Mouse (Mus musculus) midbrain, embryonic 12.5 days (tissue): ENCODE measurements around the gene Scaf8. TPM values are rescaled to one million over a fixed set of nuclear protein-coding genes. Genes with fewer than 3 reads are reported as not detected.
"Not testable (repeated sequence)": the region's sequence is repeated elsewhere in the genome, so short reads cannot be mapped to it uniquely, and the experiment has no call there.

Experiments
- ATAC-seq: fragments of 200-750 bp; cut with Nextera tagmentation; 2 replicates; pipeline ENCODE4 v1.8.0; 2017; ENCODE audit warnings: low read depth, moderate TSS enrichment, moderate library complexity; ENCODE audit not compliant: low FRiP score
- H3K27ac ChIP-seq: fragments of 300-500 bp; sonication (generic); replicated peaks from 2 replicates; pipeline ENCODE4 v1.5.1; 2016; ENCODE audit warnings: mild to moderate bottlenecking
- H3K27me3 ChIP-seq: fragments of 300-500 bp; sonication (generic); 2 replicates; pipeline ENCODE4 v1.6.1; 2016; ENCODE audit warnings: mild to moderate bottlenecking
- H3K36me3 ChIP-seq: fragments of 300-500 bp; sonication (generic); 2 replicates; pipeline ENCODE4 v1.6.1; 2016
- H3K4me1 ChIP-seq: fragments of 300-500 bp; sonication (generic); 2 replicates; pipeline ENCODE4 v1.6.1; 2016
- H3K4me2 ChIP-seq: fragments of 300-500 bp; sonication (generic); replicated peaks from 2 replicates; pipeline ENCODE4 v1.6.1; 2016; ENCODE audit warnings: mild to moderate bottlenecking, moderate library complexity
- H3K4me3 ChIP-seq: fragments of 300-500 bp; sonication (generic); 2 replicates; pipeline ENCODE4 v1.5.1; 2016; ENCODE audit warnings: mild to moderate bottlenecking
- H3K9ac ChIP-seq: fragments of 300-500 bp; sonication (generic); replicated peaks from 2 replicates; pipeline ENCODE4 v1.6.1; 2016; ENCODE audit warnings: mild to moderate bottlenecking, moderate library complexity
- H3K9me3 ChIP-seq: fragments of 300-500 bp; sonication (generic); 2 replicates; pipeline ENCODE4 v1.6.1; 2016; ENCODE audit warnings: mild to moderate bottlenecking
- whole genome bisulfite sequencing: fragments of 180-500 bp; shearing (Covaris S2); methylation state at CpG from one replicate; pipeline ENCODE4 v1.1.7; 2016; 5-methylcytosine and 5-hydroxymethylcytosine counted together
- polyA plus RNA-seq: library from polyadenylated mRNA; unstranded; fragments of >200 nt; fragmentation: Nextera tagmentation; extraction: Ambion mirVana; gene quantifications from 2 replicates; pipeline ENCODE4 v1.2.1, GENCODE M21; 2016

Scaf8 gene
- polyA plus RNA-seq, 1 experiment from 2014 or later = 28.0 TPM

GRCm38 (mm10) chr17:3128716-3129115 lies 13.9 kb downstream of the Scaf8 start:
- H3K9ac ChIP-seq = no peak overlapping the region
- no peak overlapping the region for H3K27ac ChIP-seq
- H3K36me3 ChIP-seq = peaks cover 9% of the 10 kb centered on the region
- ATAC-seq = no peak
- H3K4me2 ChIP-seq = no peak overlapping the region
- H3K4me3 ChIP-seq = no peak overlapping the region
- no peaks in the 10 kb centered on the region for H3K27me3 ChIP-seq
- no peaks in the 10 kb centered on the region for H3K4me1 ChIP-seq
- WGBS = 98% methylated on average over 1 of the region's 1 CpGs
- H3K9me3 ChIP-seq = no peaks in the 10 kb centered on the region

- no peak overlapping the region for H3K4me3 ChIP-seq
- WGBS = 93% methylated on average over 3 of the region's 3 CpGs
- ATAC-seq = no peak
- no peak overlapping the region for H3K4me2 ChIP-seq
- no peak overlapping the region for H3K9ac ChIP-seq
- peaks cover 9% of the 10 kb centered on the region for H3K36me3 ChIP-seq
- H3K27me3 ChIP-seq = no peaks in the 10 kb centered on the region
- no peaks in the 10 kb centered on the region for H3K4me1 ChIP-seq
- H3K9me3 ChIP-seq = no peaks in the 10 kb centered on the region
- no peak overlapping the region for H3K27ac ChIP-seq
Observed at GRCm38 (mm10) chr17:3129791-3130190, 15.0 kb downstream of the Scaf8 start.

- Histone ChIP-seq H3K36me3 (peaks cover 8% of the 10 kb centered on the region), H3K27ac (no peak overlapping the region), H3K4me2 (no peak overlapping the region), H3K27me3 (no peaks in the 10 kb centered on the region), H3K4me3 (no peak overlapping the region), H3K9ac (no peak overlapping the region), H3K9me3 (no peaks in the 10 kb centered on the region), H3K4me1 (peaks cover 4% of the 10 kb centered on the region; the same call in 1 of the 2 replicates)
- ATAC-seq = no peak
Observed at GRCm38 (mm10) chr17:3135346-3135745, 20.6 kb downstream of the Scaf8 start.

GRCm38 (mm10) chr17:3136127-3136526 lies 21.4 kb downstream of the Scaf8 start:
- Histone ChIP-seq H3K9ac (no peak overlapping the region), H3K27me3 (no peaks in the 10 kb centered on the region), H3K4me2 (no peak overlapping the region), H3K4me3 (no peak overlapping the region), H3K9me3 (no peaks in the 10 kb centered on the region), H3K36me3 (peaks cover 7% of the 10 kb centered on the region; the same call in 1 of the 2 replicates), H3K4me1 (peaks cover 4% of the 10 kb centered on the region; the same call in 1 of the 2 replicates), H3K27ac (no peak overlapping the region)
- ATAC-seq = no peak
- WGBS = 92% methylated on average over 7 of the region's 7 CpGs

GRCm38 (mm10) chr17:3138387-3138786 lies 23.6 kb downstream of the Scaf8 start:
- no peak overlapping the region for H3K27ac ChIP-seq
- 72% methylated on average over 3 of the region's 3 CpGs for WGBS
- H3K27me3 ChIP-seq = no peaks in the 10 kb centered on the region
- H3K9ac ChIP-seq = no peak overlapping the region
- ATAC-seq = no peak
- no peak overlapping the region for H3K4me3 ChIP-seq
- no peak overlapping the region for H3K4me2 ChIP-seq
- peaks cover 4% of the 10 kb centered on the region; the same call in 1 of the 2 replicates for H3K4me1 ChIP-seq
- no peaks in the 10 kb centered on the region for H3K9me3 ChIP-seq
- H3K36me3 ChIP-seq = 0 out of 2 replicates have a peak, but pooled peaks cover 3% of the 10 kb centered on the region

- Histone ChIP-seq H3K4me3 (no peak overlapping the region), H3K4me2 (no peak overlapping the region), H3K9ac (no peak overlapping the region), H3K4me1 (peaks cover 4% of the 10 kb centered on the region; the same call in 1 of the 2 replicates), H3K36me3 (0 out of 2 replicates have a peak, but pooled peaks cover 3% of the 10 kb centered on the region), H3K9me3 (no peaks in the 10 kb centered on the region), H3K27me3 (no peaks in the 10 kb centered on the region), H3K27ac (no peak overlapping the region)
- 82% methylated on average over 1 of the region's 1 CpGs for WGBS
- ATAC-seq = no peak
Observed at GRCm38 (mm10) chr17:3140100-3140499, 25.3 kb downstream of the Scaf8 start.

- Histone ChIP-seq H3K36me3 (peaks cover 14% of the 10 kb centered on the region; the same call in 1 of the 2 replicates), H3K27me3 (no peaks in the 10 kb centered on the region), H3K4me2 (no peak overlapping the region), H3K9ac (no peak overlapping the region), H3K4me3 (no peak overlapping the region), H3K27ac (no peak overlapping the region), H3K9me3 (no peaks in the 10 kb centered on the region), H3K4me1 (no peaks in the 10 kb centered on the region)
- ATAC-seq = no peak
- 95% methylated on average over 1 of the region's 1 CpGs for WGBS
Observed at GRCm38 (mm10) chr17:3148853-3149252, 34.1 kb downstream of the Scaf8 start.

- no peak for ATAC-seq
- WGBS = 94% methylated on average over 1 of the region's 1 CpGs
- H3K4me3 ChIP-seq = no peak overlapping the region
- no peak overlapping the region for H3K27ac ChIP-seq
- no peak overlapping the region for H3K4me2 ChIP-seq
- H3K4me1 ChIP-seq = no peaks in the 10 kb centered on the region
- H3K9me3 ChIP-seq = no peaks in the 10 kb centered on the region
- H3K9ac ChIP-seq = no peak overlapping the region
- H3K27me3 ChIP-seq = no peaks in the 10 kb centered on the region
- peaks cover 20% of the 10 kb centered on the region; the same call in 1 of the 2 replicates for H3K36me3 ChIP-seq
Observed at GRCm38 (mm10) chr17:3149541-3149940, 34.8 kb downstream of the Scaf8 start.

- not testable (repeated sequence) for H3K4me3 ChIP-seq, H3K4me2 ChIP-seq, H3K4me1 ChIP-seq, H3K9me3 ChIP-seq, H3K27ac ChIP-seq, H3K9ac ChIP-seq, H3K27me3 ChIP-seq, ATAC-seq
- peaks cover 16% of the 10 kb centered on the region for H3K36me3 ChIP-seq
- WGBS = 85% methylated on average over 1 of the region's 1 CpGs
Observed at GRCm38 (mm10) chr17:3150701-3151100, 35.9 kb downstream of the Scaf8 start.

- Histone ChIP-seq H3K36me3 (peaks cover 21% of the 10 kb centered on the region), H3K27me3 (no peaks in the 10 kb centered on the region), H3K9me3 (no peaks in the 10 kb centered on the region), H3K4me3 (no peak overlapping the region), H3K4me2 (no peak overlapping the region), H3K4me1 (no peaks in the 10 kb centered on the region), H3K9ac (no peak overlapping the region), H3K27ac (no peak overlapping the region)
- no peak for ATAC-seq
Observed at GRCm38 (mm10) chr17:3151181-3151580, 36.4 kb downstream of the Scaf8 start.

GRCm38 (mm10) chr17:3156176-3156575 lies 41.4 kb downstream of the Scaf8 start:
- H3K27ac ChIP-seq, H3K4me3 ChIP-seq, H3K9me3 ChIP-seq, H3K4me2 ChIP-seq, H3K4me1 ChIP-seq, ATAC-seq, H3K27me3 ChIP-seq, H3K9ac ChIP-seq: not testable (repeated sequence)
- peaks cover 29% of the 10 kb centered on the region for H3K36me3 ChIP-seq
- 91% methylated on average over 9 of the region's 9 CpGs for WGBS

- ATAC-seq = no peak
- Histone ChIP-seq H3K4me3 (no peak overlapping the region), H3K9me3 (no peaks in the 10 kb centered on the region), H3K36me3 (peaks cover 34% of the 10 kb centered on the region), H3K4me2 (no peak overlapping the region), H3K27me3 (no peaks in the 10 kb centered on the region), H3K4me1 (no peaks in the 10 kb centered on the region), H3K27ac (no peak overlapping the region), H3K9ac (no peak overlapping the region)
Observed at GRCm38 (mm10) chr17:3157016-3157415, 42.2 kb downstream of the Scaf8 start.

- 94% methylated on average over 4 of the region's 4 CpGs for WGBS
- H3K4me1 ChIP-seq = no peaks in the 10 kb centered on the region
- no peak overlapping the region for H3K4me3 ChIP-seq
- H3K36me3 ChIP-seq = peaks cover 30% of the 10 kb centered on the region
- ATAC-seq = no peak
- no peak overlapping the region for H3K27ac ChIP-seq
- no peak overlapping the region for H3K9ac ChIP-seq
- H3K4me2 ChIP-seq = no peak overlapping the region
- no peaks in the 10 kb centered on the region for H3K27me3 ChIP-seq
- no peaks in the 10 kb centered on the region for H3K9me3 ChIP-seq
Observed at GRCm38 (mm10) chr17:3162905-3163304, 48.1 kb downstream of the Scaf8 start.
